Mouse (Mus musculus) bone marrow, adult 2 months (tissue): Measurements from ENCODE around the gene Cpt1a.

Experiments used
- CTCF ChIP-seq: fragments of 200-500 bp; IDR thresholded peaks from 2 replicates; pipeline ENCODE4 v1.5.1; 2011; ENCODE audit warnings: low read length, control low read depth; ENCODE audit not compliant: control insufficient read depth, insufficient read depth
- POLR2A ChIP-seq: fragments of 200-500 bp; IDR thresholded peaks from 2 replicates; pipeline ENCODE4 v1.6.1; 2011; ENCODE audit warnings: low read depth, mild to moderate bottlenecking, control low read depth, low read length, borderline replicate concordance; ENCODE audit not compliant: control insufficient read depth

GRCm38 (mm10) chr19:3333247-3333646 is 11.1 kb downstream of the Cpt1a start:
- no peak for TF ChIP-seq POLR2A
- TF ChIP-seq CTCF: no peak
